Mouse (Mus musculus): ENCODE results near the gene Cep89.

Gene Cep89

DNA sequence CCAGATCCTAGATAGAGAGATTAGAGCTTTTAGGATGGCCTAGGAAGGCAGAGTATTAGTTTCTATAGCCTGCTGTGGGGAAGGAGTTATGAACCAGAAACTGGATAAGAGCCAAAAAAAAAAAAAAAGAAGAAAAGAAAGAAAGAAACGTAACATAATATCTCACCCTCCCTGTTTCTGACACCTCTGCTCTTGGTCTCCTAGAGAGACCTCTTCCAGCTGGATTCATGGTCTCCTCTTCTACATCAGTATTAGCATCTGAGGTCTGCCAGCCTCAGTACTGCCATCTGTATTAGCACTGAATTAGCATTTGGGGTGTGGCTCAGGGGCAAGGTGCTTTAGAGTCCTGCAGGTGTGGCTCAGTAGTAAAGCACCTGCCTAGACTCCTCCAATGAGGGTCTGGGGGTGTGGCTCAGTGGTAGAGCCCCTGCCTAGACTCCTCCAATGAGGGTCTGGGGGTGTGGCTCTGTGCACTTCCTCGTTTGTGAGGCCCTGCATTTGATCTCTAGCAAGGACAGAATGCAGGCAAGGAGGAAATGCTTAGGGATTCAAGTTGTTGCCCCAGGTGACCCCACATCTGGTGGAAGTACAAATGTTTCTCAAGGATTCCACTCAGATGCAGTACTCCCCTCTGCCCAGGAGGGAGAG is 14.0 kb upstream of the Cep89 start:
- peak; percentile 59 for DNase-seq (ENCODE audit: low read depth, low spot score)

DNA sequence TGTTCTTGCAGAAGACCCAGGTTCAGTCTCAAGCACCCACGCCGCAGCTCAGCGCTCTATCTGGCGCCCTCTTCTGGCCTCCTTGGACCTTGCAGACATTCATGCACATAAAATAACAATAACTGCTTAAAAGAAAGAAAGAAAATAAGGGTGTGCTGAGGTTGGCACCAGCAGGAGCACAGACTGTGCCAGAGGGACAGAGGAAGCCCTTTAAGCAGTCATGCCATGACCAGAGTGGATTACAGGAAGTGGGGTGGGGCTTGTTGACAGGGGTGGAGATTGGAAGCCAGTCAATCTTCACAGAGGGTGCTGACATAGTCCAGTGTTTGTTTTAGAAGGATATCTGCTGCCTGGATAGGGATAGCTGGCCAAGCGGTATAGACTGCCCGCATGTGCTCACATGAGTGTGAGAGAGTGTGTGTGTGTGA is 10.3 kb upstream of the Cep89 start:
- peak; percentile 58 for DNase-seq (ENCODE audit: low read depth, low spot score)

DNA sequence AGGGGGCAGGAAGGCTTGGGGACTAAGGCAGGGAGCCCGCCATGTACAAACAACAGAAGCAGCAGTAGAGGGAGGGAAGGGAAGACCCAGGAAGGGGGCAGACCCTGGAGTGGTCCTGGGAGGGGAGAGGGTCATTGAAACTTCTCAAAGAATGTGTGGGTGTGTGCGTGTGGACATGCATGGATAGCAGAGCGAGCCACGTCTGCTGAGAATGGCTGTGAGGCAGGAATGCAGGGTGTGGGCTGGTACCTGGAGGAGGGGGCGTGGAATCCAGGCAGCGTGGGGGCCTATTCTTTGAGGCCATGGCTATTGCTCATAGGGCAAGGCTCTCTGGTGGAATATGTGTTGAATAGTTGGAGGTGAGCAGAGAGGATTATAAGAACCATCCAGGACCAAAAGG is 8.1 kb upstream of the Cep89 start:
- no peak for DNase-seq (ENCODE audit: low read depth, low spot score)

DNA sequence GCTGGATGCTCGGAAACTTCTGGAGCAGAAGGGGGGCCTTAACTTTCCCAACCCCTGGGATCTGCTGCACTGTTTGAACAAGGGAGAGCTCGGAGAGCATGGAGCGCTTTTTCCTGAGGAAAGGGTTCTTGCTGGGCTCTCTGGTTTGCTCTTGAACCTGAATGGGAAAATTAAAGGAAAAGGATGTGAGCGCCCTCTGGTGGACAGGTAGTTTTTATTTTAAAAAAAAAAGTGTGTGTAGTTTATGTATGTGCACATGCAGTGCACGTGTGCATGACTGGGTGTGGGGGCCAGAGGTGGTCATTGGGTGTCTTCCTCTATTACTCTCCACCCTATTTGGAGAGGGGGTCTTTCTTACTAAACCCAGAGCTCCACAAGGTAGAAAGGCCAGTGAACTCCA is 3.9 kb upstream of the Cep89 start:
- DNase-seq (ENCODE audit: low read depth, low spot score) = peak; percentile 39

DNA sequence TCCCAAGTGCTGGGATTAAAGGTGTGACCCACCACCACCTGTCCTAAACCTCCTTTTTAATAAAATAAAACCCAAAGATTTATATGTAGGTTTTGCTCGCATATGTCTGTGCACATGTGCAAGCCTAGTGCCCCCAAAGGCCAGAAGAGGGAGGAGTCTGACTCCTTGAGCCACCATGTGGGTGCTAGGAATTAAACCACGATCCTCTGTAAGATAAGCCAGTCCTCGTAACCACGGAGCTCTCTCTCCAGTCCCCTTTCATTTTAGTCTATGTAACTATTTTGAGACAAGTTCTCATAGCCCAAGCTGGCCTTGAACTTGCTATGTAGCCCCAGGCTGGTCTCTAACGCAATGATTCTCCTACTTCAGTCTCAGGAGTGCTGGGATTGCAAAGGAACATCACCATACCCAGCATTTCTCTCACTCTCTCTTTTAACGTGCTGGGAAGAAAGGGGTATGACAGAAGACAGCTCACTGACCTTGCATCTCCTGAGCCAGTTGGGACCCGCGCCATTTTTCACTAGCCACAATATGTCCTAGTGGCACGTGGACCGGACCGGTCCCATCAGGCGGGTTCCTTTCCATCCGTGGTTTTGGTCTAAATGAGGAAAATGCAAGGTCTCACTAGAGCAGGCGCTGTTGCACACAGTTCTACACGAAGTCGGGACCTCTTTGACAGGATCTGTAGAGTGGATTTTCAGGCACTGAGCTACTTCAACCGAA is 940 bp upstream of the Cep89 start:
- DNase-seq (ENCODE audit: low read depth, low spot score) = peak; percentile 63

DNA sequence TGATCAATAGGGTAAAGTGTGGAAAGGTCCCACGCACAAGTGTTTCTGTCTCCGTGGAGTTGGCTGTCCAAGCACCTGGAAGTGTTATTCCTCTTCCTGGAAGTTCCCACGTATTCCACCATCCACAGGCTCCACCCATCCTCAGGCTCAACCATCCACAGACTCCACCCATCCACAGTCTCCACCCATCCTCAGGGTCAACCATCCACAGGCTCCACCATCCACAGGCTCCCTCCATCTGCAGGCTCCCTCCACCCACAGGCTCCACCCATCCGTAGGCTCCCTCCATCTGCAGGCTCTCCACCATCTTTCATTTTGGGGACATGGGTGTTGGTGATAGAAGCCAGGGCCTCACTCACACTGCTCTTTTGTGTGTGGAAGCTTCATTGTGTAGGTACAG is 4.3 kb downstream of the Cep89 start:
- DNase-seq (ENCODE audit: low read depth, low spot score) = no peak

GRCm38 (mm10) chr7:35415226-35415625 is 18.4 kb downstream of the Cep89 start:
- DNase-seq (ENCODE audit: low read depth, low spot score) = no peak

- DNase-seq (ENCODE audit: low read depth, low spot score) = no peak
These were observed 19.2 kb downstream of the Cep89 start for GRCm38 (mm10) chr7:35415801-35416653.

DNA sequence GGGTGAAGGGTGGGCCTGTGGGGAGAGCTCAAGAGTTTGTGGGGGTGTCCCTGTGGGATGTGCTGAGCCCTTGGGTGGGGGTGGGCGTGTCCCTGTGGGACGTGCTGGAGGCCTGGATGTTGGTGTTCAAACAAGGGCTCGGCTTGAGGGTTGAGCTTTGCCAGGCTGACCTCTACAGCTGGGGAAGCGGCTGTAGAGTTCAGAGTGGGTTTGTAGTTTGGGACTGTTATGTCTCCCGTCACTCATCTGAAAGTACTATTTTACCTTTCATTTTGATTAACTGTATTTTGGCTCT is 19.8 kb downstream of the Cep89 start:
- no peak for DNase-seq (ENCODE audit: low read depth, low spot score)

- DNase-seq (ENCODE audit: low read depth, low spot score) = no peak
These were observed 26.2 kb downstream of the Cep89 start for GRCm38 (mm10) chr7:35423071-35423470.

- DNase-seq (ENCODE audit: low read depth, low spot score) = no peak
These were observed 31.3 kb downstream of the Cep89 start for GRCm38 (mm10) chr7:35428146-35428545.

DNA sequence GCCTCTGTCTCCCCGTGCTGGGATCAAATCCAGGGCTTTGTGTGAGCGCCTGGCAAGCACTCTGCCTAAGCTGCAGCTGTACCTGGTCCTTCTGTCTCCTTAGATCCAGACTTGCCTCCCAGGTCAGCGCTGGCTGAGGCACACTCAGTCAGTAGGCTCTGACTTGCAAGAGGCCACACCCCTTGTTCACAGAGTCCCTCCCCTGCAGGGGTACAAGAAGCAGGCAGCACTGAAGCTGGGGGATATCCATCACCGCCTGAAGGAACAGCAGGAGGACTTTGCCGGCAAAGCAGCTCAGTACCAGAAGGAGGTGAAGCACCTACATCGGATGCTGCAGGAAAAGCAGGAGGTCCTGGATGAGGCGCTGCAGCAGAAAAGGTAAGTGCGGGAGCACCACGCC is 38.4 kb downstream of the Cep89 start:
- no peak for DNase-seq (ENCODE audit: low read depth, low spot score)

DNA sequence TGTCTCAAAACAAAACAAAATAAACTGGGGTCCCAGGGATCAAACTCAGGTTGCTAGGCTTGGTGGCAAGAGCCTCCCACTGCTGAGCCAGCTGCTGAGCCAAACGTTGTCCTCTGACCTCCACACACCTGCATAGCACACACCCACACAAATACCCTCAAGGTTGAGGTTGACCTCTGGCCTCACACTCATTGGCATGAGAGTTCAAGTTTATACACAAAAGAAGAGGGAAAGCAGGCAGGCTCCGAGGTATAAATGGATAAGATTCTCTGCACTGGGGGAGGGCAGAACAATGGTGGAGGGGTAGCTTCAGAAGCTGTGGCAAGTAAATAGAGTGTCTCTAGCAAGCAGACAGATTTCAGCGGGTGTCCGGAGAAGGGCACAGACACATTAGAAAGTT is 50.7 kb downstream of the Cep89 start:
- DNase-seq (ENCODE audit: low read depth, low spot score) = no peak

- no peak for DNase-seq (ENCODE audit: low read depth, low spot score)
These were observed 51.4 kb downstream of the Cep89 start, which contains the start of gene Slc7a9 for GRCm38 (mm10) chr7:35447996-35448846. Gene Slc7a9 (plus strand): TSS chr7:35448796.

DNA sequence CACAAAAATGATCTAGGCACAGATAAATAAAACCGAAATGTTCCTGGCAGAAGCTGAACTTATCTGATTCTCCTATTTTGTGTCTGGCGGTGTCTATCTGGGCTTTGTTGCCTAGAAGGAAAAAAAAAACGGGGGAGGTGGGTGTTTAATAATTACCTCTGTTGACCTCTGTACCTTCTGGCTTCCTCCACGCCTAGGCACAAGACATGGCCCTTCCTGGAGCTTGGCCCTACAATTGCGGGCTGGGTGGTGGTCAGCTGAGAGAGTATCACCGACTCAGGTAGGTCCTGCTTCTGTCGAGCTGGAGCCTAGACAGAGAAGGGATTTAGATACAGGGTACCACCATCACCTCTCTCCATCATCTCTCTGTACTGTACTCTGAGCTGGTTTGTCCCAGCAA is 52.0 kb downstream of the Cep89 start:
- no peak for DNase-seq (ENCODE audit: low read depth, low spot score)

DNA sequence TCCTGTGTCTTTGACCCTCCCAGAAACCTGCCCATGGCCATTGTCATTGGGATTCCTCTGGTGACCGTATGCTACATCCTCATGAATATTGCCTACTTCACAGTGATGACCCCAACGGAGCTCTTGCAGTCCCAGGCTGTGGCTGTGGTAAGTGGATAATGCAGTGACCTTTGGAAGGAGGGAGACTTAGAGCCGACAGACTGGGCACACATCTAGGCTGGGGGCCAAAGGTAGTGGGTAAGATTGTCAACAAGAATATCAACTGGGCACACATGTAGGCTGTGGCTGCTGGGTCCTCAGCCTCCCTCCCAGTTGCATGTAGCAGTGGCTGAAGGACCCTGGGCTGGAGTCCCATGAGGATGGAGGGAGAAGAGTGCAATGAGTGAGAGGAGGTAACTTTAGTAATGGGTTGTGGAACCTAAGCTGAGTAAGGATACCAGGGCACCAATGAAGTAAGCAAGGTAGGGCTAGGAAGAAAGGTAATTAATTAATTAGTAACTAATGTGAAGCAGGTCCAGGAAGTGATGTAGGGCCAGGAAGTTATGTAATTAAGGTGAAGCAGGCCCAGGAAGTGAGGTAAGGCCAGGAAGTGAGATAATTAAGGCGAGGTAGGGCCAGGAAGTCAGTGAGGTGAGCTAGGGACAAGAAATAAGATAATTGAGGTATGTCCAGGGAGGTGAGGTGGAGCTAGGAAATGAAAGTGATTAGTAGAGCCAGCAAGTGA is 59.4 kb downstream of the Cep89 start:
- no peak for DNase-seq (ENCODE audit: low read depth, low spot score)

DNA sequence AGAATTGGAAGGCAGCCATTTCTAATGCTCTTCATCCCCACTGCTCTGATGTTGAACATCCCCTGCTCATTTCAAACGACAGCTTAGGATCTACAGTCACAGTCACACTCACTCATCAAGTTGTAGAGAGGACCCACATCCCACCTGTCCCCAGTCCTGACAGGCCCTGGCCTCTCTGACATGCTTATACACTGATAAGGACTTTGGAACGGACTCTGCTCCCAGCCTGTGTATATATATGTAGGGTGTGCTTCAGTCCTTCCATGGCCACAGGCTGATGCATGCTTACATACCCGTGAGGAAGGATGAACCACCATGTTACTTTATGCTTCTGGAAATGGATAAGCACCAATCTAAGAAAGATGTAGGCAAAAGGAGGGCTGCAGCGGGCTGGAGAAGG is 64.1 kb downstream of the Cep89 start:
- DNase-seq (ENCODE audit: low read depth, low spot score) = no peak

GRCm38 (mm10) chr7:35465027-35465426 is 68.2 kb downstream of the Cep89 start:
- no peak for DNase-seq (ENCODE audit: low read depth, low spot score)

DNA sequence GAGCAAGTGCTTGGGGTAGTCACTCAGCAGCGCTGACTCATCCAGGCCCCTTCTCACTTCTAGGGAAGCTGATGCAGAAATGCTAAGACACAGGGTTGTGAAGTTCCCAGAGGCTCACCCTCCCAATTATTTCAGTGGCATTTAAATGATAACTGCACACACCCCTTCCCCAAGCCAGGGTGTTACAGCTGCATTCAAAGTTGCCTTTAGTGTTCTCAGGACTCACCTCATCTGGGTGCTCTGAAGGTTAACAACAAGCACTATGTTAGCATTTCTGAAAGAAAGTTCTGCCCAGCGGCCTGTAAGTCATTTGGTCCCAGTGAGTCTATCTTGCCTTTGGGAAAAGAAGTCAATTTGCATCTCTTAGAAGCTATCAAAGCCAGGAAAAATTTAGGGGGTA is 71.0 kb downstream of the Cep89 start:
- no peak for DNase-seq (ENCODE audit: low read depth, low spot score)

DNA sequence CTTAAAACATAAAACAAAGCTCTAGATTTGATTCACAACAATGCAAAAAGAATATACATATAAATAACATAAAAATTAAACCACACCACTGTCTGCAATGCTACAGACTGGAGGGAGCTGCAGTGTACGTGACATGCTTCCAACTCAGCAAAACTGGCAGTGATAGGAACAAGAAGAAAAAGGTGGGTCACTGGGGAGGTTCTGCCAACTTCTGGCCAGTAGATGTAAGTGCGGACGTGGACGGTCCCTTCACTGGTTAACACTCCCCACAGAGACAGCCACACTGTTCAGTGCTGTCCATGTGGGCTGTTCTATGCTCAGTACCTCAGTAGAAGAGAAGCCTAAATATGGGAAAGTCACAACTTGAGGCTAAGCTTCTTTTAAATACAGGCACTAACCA is 74.0 kb downstream of the Cep89 start:
- DNase-seq (ENCODE audit: low read depth, low spot score) = no peak

DNA sequence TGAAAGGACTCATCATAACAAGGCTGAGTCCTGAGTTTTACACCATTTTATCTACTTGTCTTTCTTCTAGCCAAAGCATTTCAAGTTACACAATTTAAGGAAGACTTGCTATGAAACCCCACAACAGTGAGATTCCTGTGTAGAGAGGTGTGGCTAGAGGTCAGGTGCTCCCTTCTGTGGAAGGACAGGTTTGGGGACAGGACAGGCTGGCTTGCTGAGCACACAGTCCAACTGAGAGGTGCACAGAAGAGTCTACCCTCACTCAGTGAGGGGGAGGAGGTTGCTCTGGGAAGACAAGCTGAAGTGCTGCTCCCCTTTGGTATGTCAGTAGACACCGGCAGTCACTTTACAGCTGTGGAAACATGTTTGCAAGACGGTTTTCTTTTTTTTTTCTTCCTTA is 79.6 kb downstream of the Cep89 start:
- DNase-seq (ENCODE audit: low read depth, low spot score) = no peak
